Mouse (Mus musculus): ENCODE measurements around the gene Fbxl18. TPM values are rescaled to one million over a fixed set of nuclear protein-coding genes. Genes with fewer than 3 reads are reported as not detected.
A peak's percentile ranks its signal among the peaks of the same experiment; 100 is the strongest.

The Fbxl18 gene
- 3.9 and 4.6 TPM in 2 replicates for total RNA-seq (2012; rRNA removed)
- polyA plus RNA-seq (2012; ENCODE audit: insufficient read depth in 1 of 2, insufficient read length in 2 of 2, low read depth in 1 of 2, low replicate concordance in 2 of 2, missing spikeins in 1 of 2), result 1 to 10 TPM in 1 of 2 experiments, not detected in 1; 7.4 TPM

- H3K4me1 ChIP-seq (ENCODE audit: control insufficient read depth in 1 of 2, insufficient read depth in 2 of 2, low read length in 2 of 2), result peaks cover 2 to 8% of the 10 kb centered on the region in 2 experiments; a peak in 2 of 4 replicates
- H3K9me3 ChIP-seq (replicated peaks; ENCODE audit: insufficient read depth, low read length), result no peaks in the 10 kb centered on the region
- peak; percentile 94 for DNase-seq (ENCODE audit: low read depth, low spot score)
- H3K79me2 ChIP-seq (ENCODE audit: control insufficient read depth, insufficient read depth, low read length, poor library complexity), result peaks cover 13% of the 10 kb centered on the region
- H3K36me3 ChIP-seq (ENCODE audit: control insufficient read depth in 1 of 2, insufficient read depth in 2 of 2, low read length in 2 of 2), result peaks cover 0 to 8% of the 10 kb centered on the region in 2 experiments; a peak in 2 of 4 replicates
- no peaks in the 10 kb centered on the region for H3K27me3 ChIP-seq (ENCODE audit: control insufficient read depth in 1 of 2, insufficient read depth in 2 of 2, low read length in 2 of 2)
- peak within 1 kb of the TSS; percentile 76 for H3K9ac ChIP-seq (ENCODE audit: control insufficient read depth, low read depth, low read length, poor library complexity, severe bottlenecking)
- H3K27ac ChIP-seq (ENCODE audit: control insufficient read depth, low read depth, low read length), result peak within 1 kb of the TSS; percentile 80
- H3K4me3 ChIP-seq (ENCODE audit: control insufficient read depth in 1 of 2, insufficient read depth in 1 of 2, low read depth in 2 of 2, low read length in 2 of 2), result peak within 1 kb of the TSS; percentile 64 to 85
- TF ChIP-seq HCFC1 (IDR thresholded peaks at IDR 0.05; ENCODE audit: low read depth, low read length) (peak; percentile 100), RAD21 (IDR thresholded peaks at IDR 0.05; ENCODE audit: low read depth, low read length) (no peak), MAX (IDR thresholded peaks at IDR 0.05; ENCODE audit: low read length) (no peak; the same call in 1 of the 2 replicates), NRF1 (IDR thresholded peaks at IDR 0.05; ENCODE audit: insufficient read depth, low read depth, low read length, poor library complexity, severe bottlenecking) (peak; percentile 42), UBTF (IDR thresholded peaks at IDR 0.05; ENCODE audit: borderline replicate concordance, insufficient read depth, low read depth, low read length) (no peak), POLR2AphosphoS5 (IDR thresholded peaks at IDR 0.05; ENCODE audit: borderline replicate concordance, low read depth, low read length) (no peak), KAT2A (conservative IDR thresholded peaks at IDR 0.05; ENCODE audit: low read depth, low read length) (peak; percentile 91), BHLHE40 (IDR thresholded peaks at IDR 0.05; ENCODE audit: borderline replicate concordance, low read depth, low read length) (no peak), E2F4 (IDR thresholded peaks at IDR 0.05; ENCODE audit: borderline replicate concordance, low read depth, low read length) (no peak), MYC (IDR thresholded peaks at IDR 0.05; ENCODE audit: low read depth, low read length) (no peak), MEF2A (IDR thresholded peaks at IDR 0.05; ENCODE audit: extremely low read depth, insufficient replicate concordance, low read depth, low read length, poor library complexity, severe bottlenecking) (no peak), ZNF384 (IDR thresholded peaks at IDR 0.05; ENCODE audit: low read depth, low read length) (no peak), SMC3 (IDR thresholded peaks at IDR 0.05; ENCODE audit: low read depth, low read length) (no peak), ETS1 (IDR thresholded peaks at IDR 0.05; ENCODE audit: low read depth, low read length) (no peak), TAL1 (IDR thresholded peaks at IDR 0.05; ENCODE audit: low read length) (no peak), NELFE (IDR thresholded peaks at IDR 0.05; ENCODE audit: low read depth, low read length) (peak; percentile 77), GABPA (IDR thresholded peaks at IDR 0.05; ENCODE audit: low read depth, low read length) (no peak), TCF12 (IDR thresholded peaks at IDR 0.05; ENCODE audit: low read depth, low read length) (peak; percentile 40; the same call in 1 of the 2 replicates), JUND (IDR thresholded peaks at IDR 0.05; ENCODE audit: low read depth, low read length) (no peak), POLR2AphosphoS2 (IDR thresholded peaks at IDR 0.05; ENCODE audit: low read length) (no peak), GATA1 (IDR thresholded peaks at IDR 0.05; ENCODE audit: low read depth, low read length) (no peak), SIN3A (IDR thresholded peaks at IDR 0.05; ENCODE audit: low read length) (peak; percentile 95), MAFK (IDR thresholded peaks at IDR 0.05; ENCODE audit: borderline replicate concordance, low read depth, low read length) (no peak), ZC3H11A (IDR thresholded peaks at IDR 0.05; ENCODE audit: low read depth, low read length) (peak; percentile 30; the same call in 1 of the 2 replicates), TBP (IDR thresholded peaks at IDR 0.05; ENCODE audit: low read depth, low read length) (peak; percentile 68; the same call in 1 of the 2 replicates), ZMIZ1 (IDR thresholded peaks at IDR 0.05; ENCODE audit: low read depth, low read length) (0 out of 2 replicates have a peak, but pooled peaks have one; percentile 42), CHD2 (IDR thresholded peaks at IDR 0.05; ENCODE audit: low read length) (no peak), EP300 (IDR thresholded peaks at IDR 0.05; ENCODE audit: low read depth in 1 of 2, low read length in 2 of 2) (no peak), USF1 (IDR thresholded peaks at IDR 0.05; ENCODE audit: low read depth, low read length) (no peak), MAZ (IDR thresholded peaks at IDR 0.05; ENCODE audit: low read depth, low read length) (no peak), USF2 (IDR thresholded peaks at IDR 0.05; ENCODE audit: borderline replicate concordance in 1 of 2, insufficient read depth in 1 of 2, low read depth in 1 of 2, low read length in 2 of 2) (no peak), POLR2A (IDR thresholded peaks at IDR 0.05; ENCODE audit: control insufficient read depth in 1 of 2, insufficient read depth in 1 of 2, low read depth in 1 of 2, low read length in 2 of 2, poor library complexity in 1 of 2) (peak; percentile 66 to 81; a peak in 3 of 4 replicates), ELF1 (IDR thresholded peaks at IDR 0.05; ENCODE audit: low read depth, low read length) (peak; percentile 55; the same call in 1 of the 2 replicates), MXI1 (IDR thresholded peaks at IDR 0.05; ENCODE audit: low read depth, low read length) (peak; percentile 76; the same call in 1 of the 2 replicates), MYB (IDR thresholded peaks at IDR 0.05; ENCODE audit: low read depth, low read length) (no peak)
Measured at GRCm38 (mm10) chr5:142894918-142895613, at the start of gene Fbxl18. TSS of gene Fbxl18 (minus strand) at chr5:142895421.
